Mouse (Mus musculus) midbrain, embryonic 10.5 days (tissue): ENCODE data around the gene Mymx. TPM values are rescaled to one million over a fixed set of nuclear protein-coding genes. Genes with fewer than 3 reads are reported as not detected.

Experiments used
- DNase-seq: peaks from one replicate; pipeline ENCODE4 v3.0.0-alpha.2; 2017; ENCODE audit warnings: low spot score
- H3K27ac ChIP-seq: fragments of 300-500 bp; sonication (generic); replicated peaks from 2 replicates; pipeline ENCODE4 v1.5.1; 2016; ENCODE audit warnings: mild to moderate bottlenecking
- H3K27me3 ChIP-seq: fragments of 300-500 bp; sonication (generic); 2 replicates; pipeline ENCODE4 v1.6.1; 2016; ENCODE audit warnings: low read depth, mild to moderate bottlenecking; ENCODE audit not compliant: poor library complexity, severe bottlenecking
- H3K36me3 ChIP-seq: fragments of 300-500 bp; sonication (generic); 2 replicates; pipeline ENCODE4 v1.6.1; 2016; ENCODE audit warnings: mild to moderate bottlenecking, moderate library complexity
- H3K4me1 ChIP-seq: fragments of 300-500 bp; sonication (generic); 2 replicates; pipeline ENCODE4 v1.6.1; 2016
- H3K4me3 ChIP-seq: fragments of 300-500 bp; sonication (generic); 2 replicates; pipeline ENCODE4 v1.5.1; 2016; ENCODE audit warnings: mild to moderate bottlenecking, moderate library complexity
- H3K9me3 ChIP-seq: fragments of 300-500 bp; sonication (generic); replicated peaks from 2 replicates; pipeline ENCODE4 v1.6.1; 2016; ENCODE audit warnings: mild to moderate bottlenecking
- WGBS: fragments of 180-500 bp; shearing (Covaris S2); methylation state at CpG from one replicate; pipeline ENCODE4 v1.1.7; 2016; 5-methylcytosine and 5-hydroxymethylcytosine counted together
- polyA plus RNA-seq: library from polyadenylated mRNA; unstranded; fragments of >200 nt; fragmentation: Nextera tagmentation; extraction: Ambion mirVana; gene quantifications from 2 replicates; pipeline ENCODE4 v1.2.1, GENCODE M21; 2016

Mymx gene
- polyA plus RNA-seq, 1 experiment from 2014 or later = 0.39 TPM

DNA sequence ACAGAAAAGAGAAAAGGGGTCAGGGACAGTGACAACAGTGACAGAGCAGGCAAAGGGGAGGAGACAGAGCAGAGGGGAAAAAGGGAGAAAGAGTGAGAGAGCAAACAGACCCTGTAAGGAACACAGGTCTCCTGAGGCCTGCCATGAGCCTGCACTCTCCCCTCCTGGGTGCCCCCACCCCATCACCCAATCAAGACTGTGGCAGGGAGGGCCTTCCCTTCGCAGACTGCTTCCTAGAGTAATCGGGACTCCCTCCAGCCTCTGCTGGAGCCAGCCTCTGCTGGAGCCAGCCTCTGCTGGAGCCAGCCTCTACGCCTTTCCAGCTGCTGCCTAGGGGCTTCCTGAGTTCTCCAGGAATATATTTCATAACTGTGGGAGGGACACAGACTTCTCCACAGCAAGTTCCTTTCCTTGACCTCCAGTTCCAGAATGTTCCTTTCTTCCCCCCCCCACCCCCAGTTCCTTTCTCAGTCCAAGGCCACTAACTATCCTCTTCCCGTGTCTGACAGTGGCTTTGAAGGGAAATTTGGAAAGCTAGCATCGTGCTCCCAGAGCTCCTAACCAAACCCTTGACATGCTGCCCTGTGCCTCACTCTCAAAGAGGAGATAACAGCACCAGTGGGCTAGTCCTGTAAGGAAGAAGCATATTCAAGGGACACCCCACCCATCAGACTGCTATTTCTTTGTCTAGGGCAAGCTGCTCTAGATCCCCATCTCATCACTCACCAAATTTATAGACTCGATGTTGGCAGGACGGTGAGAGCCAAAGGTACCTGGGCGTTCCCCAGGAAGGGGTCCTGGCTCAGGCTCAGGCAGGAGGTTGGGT is 9.1 kb downstream of the Mymx start:
- DNase-seq = no peak
- Histone ChIP-seq H3K9me3 (no peaks in the 10 kb centered on the region), H3K4me3 (peak overlapping the region; percentile 66), H3K27me3 (peaks cover 63% of the 10 kb centered on the region), H3K27ac (peak overlapping the region; percentile 56), H3K4me1 (peaks cover 71% of the 10 kb centered on the region), H3K36me3 (peaks cover 23% of the 10 kb centered on the region)
- WGBS = 57% methylated on average over 8 of the region's 8 CpGs

DNA sequence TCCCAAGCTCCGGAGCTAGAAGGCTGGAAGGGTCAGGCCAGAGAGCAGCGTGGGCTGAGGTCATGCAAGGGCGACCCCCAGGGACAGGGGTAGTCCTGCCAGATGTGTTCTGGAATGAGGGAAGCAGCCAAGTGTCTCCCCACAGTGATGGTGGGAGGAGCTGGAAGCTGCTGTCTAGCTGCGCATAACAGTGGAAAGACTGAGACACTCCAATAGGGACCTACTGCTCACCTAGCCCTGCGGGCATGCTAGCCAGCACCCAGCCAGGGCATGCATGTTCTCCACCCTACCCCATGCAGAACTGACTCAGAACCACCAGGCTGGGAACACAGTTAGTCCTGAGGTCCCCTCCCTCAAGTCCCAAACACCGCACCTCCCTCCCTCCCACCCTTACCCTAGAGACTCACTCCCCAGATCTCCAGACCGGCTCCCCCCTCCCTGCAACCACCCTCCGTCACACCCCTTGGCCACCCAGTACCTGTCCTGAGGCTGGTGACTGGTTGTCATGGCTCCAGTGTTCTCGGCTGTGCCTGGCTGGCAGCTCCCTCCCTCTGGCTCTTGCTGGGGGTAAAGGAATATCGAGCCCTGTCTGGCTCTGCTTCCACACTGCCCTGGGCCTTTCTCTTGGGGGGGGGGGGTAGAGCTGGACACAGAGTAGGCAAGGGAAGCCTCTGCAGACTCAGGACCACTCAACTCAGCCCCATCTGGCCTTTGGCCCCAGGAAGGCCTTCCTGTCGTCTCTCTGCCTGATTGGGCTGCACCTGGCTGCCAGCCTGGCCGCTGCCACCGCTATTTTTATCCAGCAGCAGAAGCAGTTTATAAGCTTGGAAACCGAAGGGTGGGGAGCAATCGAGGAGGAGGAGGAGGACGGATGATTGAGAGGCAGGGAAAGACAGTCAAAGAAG is 9.9 kb downstream of the Mymx start:
- H3K36me3 ChIP-seq = peaks cover 29% of the 10 kb centered on the region
- peaks cover 54% of the 10 kb centered on the region for H3K27me3 ChIP-seq
- peak overlapping the region; percentile 56 for H3K27ac ChIP-seq
- WGBS = 58% methylated on average over 16 of the region's 16 CpGs
- H3K4me1 ChIP-seq = peaks cover 63% of the 10 kb centered on the region
- DNase-seq = no peak
- peaks cover 2% of the 10 kb centered on the region; the same call in 1 of the 2 replicates for H3K9me3 ChIP-seq
- H3K4me3 ChIP-seq = peak overlapping the region; percentile 66

DNA sequence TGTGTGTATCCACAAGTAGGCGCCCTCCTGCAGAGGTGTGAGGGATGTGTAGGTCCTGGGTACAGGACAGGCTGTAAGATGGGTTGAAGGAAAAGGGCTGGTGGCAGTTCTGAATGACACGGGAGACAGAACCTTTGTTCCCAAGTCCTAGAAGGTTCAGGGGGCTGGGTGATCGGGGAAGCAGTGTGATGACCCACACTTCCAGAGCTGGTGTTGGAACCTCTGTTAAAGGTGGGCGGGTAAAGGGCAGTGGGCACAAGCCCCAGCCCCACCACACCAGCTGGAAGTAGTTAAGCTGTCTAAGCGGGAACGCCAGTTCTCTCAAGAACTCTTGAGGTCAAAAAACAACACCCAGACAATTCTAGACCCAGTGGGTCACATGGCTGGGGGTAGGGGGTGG is 11.5 kb downstream of the Mymx start:
- Histone ChIP-seq H3K4me1 (peaks cover 57% of the 10 kb centered on the region), H3K4me3 (no peak overlapping the region), H3K36me3 (peaks cover 41% of the 10 kb centered on the region), H3K27me3 (peaks cover 39% of the 10 kb centered on the region), H3K9me3 (peaks cover 8% of the 10 kb centered on the region; the same call in 1 of the 2 replicates), H3K27ac (no peak overlapping the region)
- 89% methylated on average over 6 of the region's 6 CpGs for WGBS
- DNase-seq = no peak

DNA sequence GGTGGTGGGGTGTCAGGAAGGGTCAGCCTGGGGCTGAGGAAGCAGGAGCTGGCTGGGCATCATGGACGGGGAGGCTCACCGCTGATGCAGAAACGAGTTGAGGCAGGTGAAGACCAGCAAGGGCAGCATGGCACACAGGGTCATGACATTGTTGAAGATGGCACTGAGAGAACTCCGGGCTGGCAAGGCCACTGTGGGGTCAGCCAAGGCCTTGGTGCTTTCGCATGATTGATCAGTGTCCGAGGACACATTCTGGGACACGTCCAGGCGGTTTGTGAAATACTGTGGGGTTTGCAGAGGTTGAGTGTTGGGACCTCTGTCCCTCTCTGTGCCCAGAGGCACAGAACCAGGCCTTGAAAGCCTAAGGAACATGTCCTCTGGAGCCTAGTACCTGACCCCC is 12.1 kb downstream of the Mymx start:
- H3K27ac ChIP-seq = 0 out of 2 replicates have a peak overlapping the region, but pooled peaks have one; percentile 2
- peaks cover 57% of the 10 kb centered on the region for H3K4me1 ChIP-seq
- WGBS = 91% methylated on average over 8 of the region's 8 CpGs
- peaks cover 33% of the 10 kb centered on the region for H3K27me3 ChIP-seq
- H3K9me3 ChIP-seq = peaks cover 8% of the 10 kb centered on the region; the same call in 1 of the 2 replicates
- peaks cover 41% of the 10 kb centered on the region for H3K36me3 ChIP-seq
- no peak for DNase-seq
- no peak overlapping the region for H3K4me3 ChIP-seq

DNA sequence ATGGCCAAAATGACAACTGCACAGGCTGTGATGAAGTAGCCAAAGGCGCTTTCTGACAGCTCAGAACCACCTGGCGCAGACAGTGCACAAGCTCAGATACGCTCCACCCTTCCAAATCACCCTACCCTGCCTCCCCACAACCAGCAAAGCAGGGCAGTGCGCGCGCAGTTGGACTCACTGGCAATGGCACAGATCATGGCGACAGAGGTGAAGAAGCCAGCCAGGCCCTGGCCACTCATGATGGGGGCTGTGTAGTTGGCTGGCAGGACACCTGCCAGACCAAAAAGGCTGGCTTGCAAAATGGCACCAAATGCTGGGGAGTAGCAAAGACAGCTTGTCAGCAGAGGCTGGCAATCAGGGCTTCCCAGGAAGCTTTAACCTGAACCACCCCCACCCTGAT is 12.7 kb downstream of the Mymx start:
- Histone ChIP-seq H3K27ac (0 out of 2 replicates have a peak overlapping the region, but pooled peaks have one; percentile 2), H3K4me3 (no peak overlapping the region), H3K4me1 (peaks cover 57% of the 10 kb centered on the region), H3K27me3 (peaks cover 27% of the 10 kb centered on the region), H3K36me3 (peaks cover 41% of the 10 kb centered on the region), H3K9me3 (peaks cover 8% of the 10 kb centered on the region; the same call in 1 of the 2 replicates)
- DNase-seq = no peak
- 97% methylated on average over 7 of the region's 7 CpGs for WGBS

DNA sequence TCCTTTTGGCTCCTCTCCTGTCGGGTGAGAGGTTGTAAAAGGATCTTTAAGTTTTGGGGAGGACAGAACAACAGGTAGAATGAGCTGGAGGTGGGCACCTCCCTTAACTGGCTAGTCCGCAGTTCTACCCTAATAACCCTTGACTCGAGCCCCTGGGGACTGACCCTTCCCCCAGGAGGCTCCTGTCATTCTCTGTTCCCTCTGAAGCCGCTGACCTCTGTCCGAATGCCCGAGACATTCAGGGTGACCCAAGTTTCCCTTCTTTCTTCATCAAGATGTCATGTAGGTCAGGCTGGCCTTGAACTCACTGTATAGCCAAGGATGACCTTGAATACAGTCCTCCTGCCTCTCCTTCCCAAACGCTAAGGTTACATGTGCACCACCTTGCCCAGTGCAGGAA is 13.5 kb downstream of the Mymx start:
- DNase-seq = no peak
- WGBS = 94% methylated on average over 7 of the region's 7 CpGs
- Histone ChIP-seq H3K27me3 (peaks cover 19% of the 10 kb centered on the region), H3K4me1 (peaks cover 53% of the 10 kb centered on the region), H3K36me3 (peaks cover 41% of the 10 kb centered on the region), H3K4me3 (no peak overlapping the region), H3K9me3 (peaks cover 8% of the 10 kb centered on the region; the same call in 1 of the 2 replicates), H3K27ac (no peak overlapping the region)

DNA sequence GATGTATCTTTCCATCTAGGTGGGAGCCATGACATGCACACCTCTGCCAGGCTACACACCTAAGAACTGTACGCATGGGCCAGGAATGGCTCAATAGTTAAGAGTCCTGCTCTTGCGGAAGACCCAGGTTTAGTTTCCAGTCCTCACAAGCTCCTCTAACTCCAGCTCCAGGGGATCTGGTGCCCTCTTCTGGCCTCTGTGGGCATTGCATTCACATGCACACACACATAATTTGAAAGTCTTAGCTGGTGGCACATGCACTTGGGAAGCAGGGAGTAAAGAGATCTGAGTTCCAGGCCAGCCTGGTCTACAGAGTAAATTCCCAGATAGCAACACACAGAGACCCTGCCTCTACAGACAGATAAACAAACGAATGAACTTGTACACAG is 15.5 kb downstream of the Mymx start:
- peaks cover 41% of the 10 kb centered on the region for H3K36me3 ChIP-seq
- DNase-seq = no peak
- H3K4me3 ChIP-seq = peak overlapping the region; percentile 7; the same call in 1 of the 2 replicates
- no peaks in the 10 kb centered on the region for H3K27me3 ChIP-seq
- peaks cover 37% of the 10 kb centered on the region for H3K4me1 ChIP-seq
- 96% methylated on average over 3 of the region's 3 CpGs for WGBS
- peaks cover 8% of the 10 kb centered on the region; the same call in 1 of the 2 replicates for H3K9me3 ChIP-seq
- H3K27ac ChIP-seq = no peak overlapping the region

DNA sequence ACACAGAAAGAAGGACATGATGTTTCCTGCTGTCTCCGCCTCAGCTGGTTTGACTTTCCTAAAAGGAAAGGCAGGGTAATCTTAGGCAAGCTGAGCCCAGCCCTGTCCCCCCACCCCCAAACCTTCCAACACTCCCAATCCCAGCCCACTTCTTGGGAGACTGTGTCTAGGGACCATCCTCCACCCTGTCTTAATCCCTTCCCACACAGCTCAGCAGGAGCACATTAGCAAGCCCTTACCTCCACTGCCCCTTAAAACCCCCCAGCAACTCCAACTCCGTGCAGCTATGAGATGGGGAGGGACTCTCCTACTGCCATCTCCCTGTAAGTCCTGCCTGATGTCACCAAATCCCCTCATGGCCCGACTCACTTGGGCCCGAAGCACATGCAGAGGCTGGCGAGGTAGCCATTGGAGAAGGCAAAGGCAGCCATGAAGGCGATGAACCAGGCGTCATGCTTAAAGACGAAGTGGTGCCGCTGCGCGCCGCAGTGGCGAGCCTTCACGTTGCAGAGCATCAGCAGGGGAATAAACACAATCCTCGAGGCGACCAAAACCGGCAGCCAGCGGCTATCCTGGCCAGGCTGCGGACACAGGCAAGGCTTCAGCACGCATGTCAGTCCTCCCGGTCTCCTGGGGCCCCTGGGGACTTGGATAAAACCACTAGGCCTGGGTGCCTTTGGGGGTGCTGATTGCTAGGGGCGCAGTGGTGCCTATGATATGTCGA is 16.0 kb downstream of the Mymx start:
- DNase-seq = no peak
- WGBS = 61% methylated on average over 23 of the region's 23 CpGs
- Histone ChIP-seq H3K36me3 (peaks cover 41% of the 10 kb centered on the region), H3K9me3 (peaks cover 8% of the 10 kb centered on the region; the same call in 1 of the 2 replicates), H3K4me3 (peak overlapping the region; percentile 7), H3K27me3 (no peaks in the 10 kb centered on the region), H3K27ac (peak overlapping the region; percentile 85), H3K4me1 (peaks cover 32% of the 10 kb centered on the region)

DNA sequence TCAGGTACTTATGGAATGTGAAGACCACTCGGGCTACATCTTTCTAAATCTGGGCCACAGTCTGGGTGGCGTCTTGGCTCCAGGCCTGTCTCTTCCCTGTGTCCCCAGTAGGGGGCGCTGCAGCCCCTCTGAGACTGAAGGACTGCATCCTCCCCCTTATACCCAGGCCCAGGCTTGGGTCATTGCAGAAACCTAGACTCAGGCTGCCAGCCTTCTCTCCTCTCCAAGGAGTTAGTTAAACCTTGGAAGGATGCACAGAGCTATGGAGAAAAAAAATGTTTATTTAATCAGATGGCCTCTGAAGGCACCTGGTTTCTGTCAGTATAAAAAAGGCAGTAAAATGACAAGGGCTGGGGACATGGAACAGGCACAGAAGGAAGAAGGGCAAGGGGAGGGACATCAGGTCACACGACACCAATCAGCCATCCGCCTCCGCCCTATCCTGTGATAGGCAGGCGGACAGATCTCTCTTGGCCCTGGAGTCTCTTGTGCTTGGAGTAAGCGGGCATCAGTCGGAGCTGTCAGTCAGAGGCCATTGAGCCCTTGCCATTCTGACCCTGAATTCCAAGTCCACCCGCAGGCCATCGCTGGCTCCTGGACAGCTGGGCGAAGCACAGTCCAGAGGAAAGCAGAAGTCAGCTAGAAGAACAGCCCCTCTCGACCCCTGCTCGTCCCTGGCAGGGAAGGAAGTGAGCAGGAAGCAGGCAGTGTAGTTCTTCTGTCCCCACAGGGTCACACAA is 16.8 kb downstream of the Mymx start:
- peaks cover 38% of the 10 kb centered on the region for H3K36me3 ChIP-seq
- 13% methylated on average over 14 of the region's 14 CpGs for WGBS
- peaks cover 8% of the 10 kb centered on the region; the same call in 1 of the 2 replicates for H3K9me3 ChIP-seq
- peak overlapping the region; percentile 19; the same call in 1 of the 2 replicates for H3K4me3 ChIP-seq
- peaks cover 29% of the 10 kb centered on the region for H3K4me1 ChIP-seq
- no peaks in the 10 kb centered on the region for H3K27me3 ChIP-seq
- H3K27ac ChIP-seq = peak overlapping the region; percentile 85
- peak; percentile 85 for DNase-seq

DNA sequence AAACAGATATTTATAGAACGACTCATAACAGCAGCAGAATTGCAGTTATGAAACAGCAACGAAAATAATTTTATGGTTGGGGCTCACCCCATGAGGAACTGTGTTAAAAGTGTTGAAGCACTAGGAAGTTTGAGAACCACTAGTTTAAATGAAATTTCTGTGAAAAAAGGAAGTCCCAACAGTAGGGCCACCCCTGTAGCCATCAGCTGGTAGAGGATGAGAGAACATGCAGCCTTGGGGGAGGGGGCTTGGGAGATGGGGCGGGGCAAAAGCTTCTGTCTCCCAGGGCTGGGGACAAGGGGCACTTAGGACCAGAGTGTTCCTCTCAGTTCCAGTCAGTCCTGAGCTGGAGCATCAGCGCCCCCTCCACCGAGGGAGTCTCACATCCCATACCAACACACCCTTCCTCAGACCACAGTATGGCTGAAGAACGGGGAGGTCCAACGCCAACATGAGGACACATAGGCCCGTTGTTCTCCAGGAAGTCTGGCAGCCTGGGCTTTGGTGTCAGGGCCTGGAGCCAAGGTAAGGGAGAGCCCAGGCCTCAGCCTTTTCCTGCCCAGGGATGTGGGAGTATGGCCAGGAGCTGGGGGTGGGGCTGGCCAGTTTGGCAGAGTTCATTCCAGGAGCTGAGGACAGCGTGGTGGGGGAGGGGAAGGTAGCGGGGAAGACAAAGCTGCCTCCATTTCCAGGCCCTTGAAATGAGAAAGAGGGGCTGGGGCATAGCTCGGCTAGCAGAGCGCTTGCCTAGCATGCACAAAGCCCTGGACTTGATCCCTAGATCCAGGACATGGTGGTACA is 17.6 kb downstream of the Mymx start:
- Histone ChIP-seq H3K27ac (peak overlapping the region; percentile 85), H3K27me3 (no peaks in the 10 kb centered on the region), H3K4me1 (peaks cover 29% of the 10 kb centered on the region), H3K9me3 (peaks cover 8% of the 10 kb centered on the region; the same call in 1 of the 2 replicates), H3K36me3 (peaks cover 30% of the 10 kb centered on the region), H3K4me3 (peak overlapping the region; percentile 19)
- peak; percentile 61 for DNase-seq
- WGBS = 33% methylated on average over 12 of the region's 12 CpGs
